Mouse (Mus musculus) B cell, adult (primary cell): ENCODE data around the gene Cox7c. TPM values are rescaled to one million over a fixed set of nuclear protein-coding genes. Genes with fewer than 3 reads are reported as not detected.

Experiments
- total RNA-seq: library from RNA; stranded (reverse); gene quantifications from 4 replicates; pipeline ENCODE4 v1.2.4, GENCODE M21; 2023; ENCODE audit not compliant: inconsistent age

Gene Cox7c
- 148 to 163 TPM (median 153 TPM) in 4 replicates for total RNA-seq

GRCm38 (mm10) chr13:86046254-86046951 lies at the start of gene Cox7c:
TSS of gene Cox7c (minus strand) at chr13:86046904.

